Mouse (Mus musculus): ENCODE data around the gene Dis3l2. TPM values are rescaled to one million over a fixed set of nuclear protein-coding genes. Genes with fewer than 3 reads are reported as not detected.

The Dis3l2 gene
- polyA plus RNA-seq (2012; rRNA removed) = 6.7 TPM in 2 replicates

DNA sequence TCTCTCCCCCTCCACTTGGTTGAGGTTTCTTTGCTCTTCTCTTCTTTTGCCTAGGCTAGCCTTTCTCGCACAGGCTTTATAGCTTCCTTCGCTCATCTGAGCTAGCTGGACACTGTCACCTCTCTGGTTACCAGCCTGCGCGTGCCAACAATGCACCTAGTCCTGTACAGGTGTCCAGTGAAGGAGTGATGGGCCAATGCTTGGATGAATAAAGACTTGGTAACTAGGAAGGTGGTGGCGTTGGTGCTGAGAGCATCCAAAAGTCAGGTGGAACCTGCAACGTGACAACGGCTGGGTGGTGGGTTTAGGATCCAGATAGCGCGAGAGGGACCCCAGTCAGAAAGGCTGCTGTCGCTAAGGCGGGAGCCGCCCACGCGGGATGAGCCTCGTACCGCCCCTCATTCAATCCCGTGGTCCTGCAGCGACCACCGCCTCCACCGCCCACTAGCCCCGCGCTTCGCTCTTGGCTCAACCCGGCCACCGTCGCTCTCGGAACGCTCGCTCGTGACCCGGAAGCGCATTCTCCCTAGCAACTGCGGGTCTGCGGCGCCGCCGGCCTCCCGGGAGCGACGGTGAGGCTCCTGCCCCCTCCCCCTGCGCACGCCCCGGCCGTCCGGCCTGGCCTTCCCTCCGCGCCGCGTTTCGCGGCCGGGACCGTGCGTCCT, at the start of gene Dis3l2:
Gene Dis3l2 (plus strand): TSS at position 509 of the 665 bp plus-strand sequence.

DNA sequence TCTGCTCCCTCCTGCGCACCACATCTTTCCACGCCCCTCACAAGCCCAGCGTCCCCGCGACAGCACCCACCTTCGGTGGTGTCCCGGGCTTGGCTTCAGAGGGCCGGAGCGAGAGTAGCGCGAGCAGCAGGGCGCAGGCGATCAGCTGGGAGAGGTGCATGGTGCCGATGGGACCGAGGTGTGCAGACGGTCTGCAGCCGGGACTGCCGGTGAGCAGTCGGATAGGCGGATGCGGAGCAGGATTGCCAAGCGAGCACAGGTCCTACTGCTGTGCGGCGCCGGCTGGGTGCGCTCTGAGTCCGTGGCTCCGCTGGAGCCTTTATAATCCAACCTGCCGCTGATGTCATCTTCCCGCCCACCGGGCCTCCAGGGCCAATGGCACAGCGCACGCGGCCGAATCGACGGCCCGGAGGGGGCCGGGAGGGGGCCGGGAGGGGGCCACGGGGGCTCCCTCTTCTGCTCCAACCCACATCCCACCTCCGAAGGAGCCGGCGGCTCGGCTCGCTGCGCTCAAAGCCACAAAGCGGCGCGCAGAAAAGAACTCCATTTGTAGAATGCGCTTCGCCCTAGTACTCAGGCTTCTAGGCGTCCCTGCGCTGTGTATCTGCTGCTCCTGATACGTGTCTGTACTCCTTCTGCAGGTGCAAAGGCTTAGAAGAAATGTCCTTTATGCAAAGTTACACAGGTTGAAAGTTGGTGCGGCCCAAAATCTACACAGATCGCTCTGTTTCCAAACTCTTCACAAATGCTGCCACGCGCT, 33.1 kb upstream of the Dis3l2 start, which contains the start of gene Nppc:
Gene Nppc (minus strand): TSS at position 293 of the 760 bp plus-strand sequence.

DNA sequence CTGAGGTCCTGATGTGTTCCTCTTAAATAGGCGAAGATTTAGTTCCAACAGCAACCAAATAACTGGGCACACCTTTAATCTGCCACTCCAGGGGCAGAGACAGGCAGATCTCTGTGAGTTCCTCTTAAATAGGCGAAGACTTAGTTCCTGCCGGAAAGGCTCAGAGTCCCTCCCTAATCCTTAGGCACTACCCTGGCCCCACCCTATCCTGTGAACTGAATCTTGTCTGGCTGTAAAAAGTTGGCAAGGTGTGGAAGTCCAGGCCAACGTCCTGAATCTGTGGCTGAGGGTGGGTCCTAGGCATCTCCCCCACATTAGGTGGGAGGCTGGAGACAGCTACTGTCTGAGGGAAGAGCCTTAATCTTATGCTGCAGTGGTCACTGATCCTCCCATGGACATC, 386.2 kb downstream of the Dis3l2 start, which contains the start of gene Alppl2:
Gene Alppl2 (minus strand): TSS at position 101 of the 400 bp plus-strand sequence.

Other genes with a start within 250 kb of the Dis3l2 start
- 723 and 764 TPM in 2 replicates for gene Ptma, start 177.1 kb upstream of the Dis3l2 start, polyA plus RNA-seq (2012; rRNA removed)
- gene Pde6d, start 121.2 kb upstream of the Dis3l2 start, polyA plus RNA-seq (2012; rRNA removed) = 21.9 and 23.4 TPM in 2 replicates
- 14.2 and 16.3 TPM in 2 replicates for gene Cops7b, start 120.9 kb upstream of the Dis3l2 start, polyA plus RNA-seq (2012; rRNA removed)
- 0.02 TPM in 1 of 2 replicates, not detected in the other for gene Nppc, start 33.2 kb upstream of the Dis3l2 start, polyA plus RNA-seq (2012; rRNA removed)

Measured in liver, embryonic 18 days (tissue).